Mouse (Mus musculus) embryo, embryonic 11 days (tissue): ENCODE data around the gene Pus7l.

Experiments used
- DNase-seq: peaks from one replicate; pipeline ENCODE4 v3.0.0-alpha.2; 2015

Pus7l gene

GRCm38 (mm10) chr15:94543409-94544051 lies at the start of gene Pus7l, which contains the start of gene Irak4:
TSS of gene Pus7l (minus strand) at chr15:94543547.
TSS of gene Irak4 (plus strand) at chr15:94543643.
- DNase-seq, result peak; percentile 95

DNA sequence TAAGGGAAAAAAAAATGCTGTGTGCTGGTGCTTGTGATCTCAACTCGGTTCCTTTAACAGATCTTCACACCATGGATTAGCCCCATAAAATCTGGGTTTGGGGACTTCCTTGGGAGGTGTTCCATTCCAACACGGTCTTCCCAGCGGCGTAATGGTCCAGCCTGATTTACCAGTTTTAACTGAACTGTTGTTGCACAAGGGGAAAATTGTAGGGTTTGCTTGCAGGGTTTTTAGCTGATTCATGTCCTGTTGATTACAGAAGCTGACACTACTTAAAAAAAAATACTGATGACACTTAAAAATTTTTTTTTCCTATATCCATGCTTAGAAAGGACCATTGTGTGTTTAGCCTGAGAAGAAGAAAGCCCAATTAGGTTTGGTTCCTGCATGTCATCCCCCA lies 48.0 kb upstream of the Pus7l start:
- DNase-seq, result no peak

DNA sequence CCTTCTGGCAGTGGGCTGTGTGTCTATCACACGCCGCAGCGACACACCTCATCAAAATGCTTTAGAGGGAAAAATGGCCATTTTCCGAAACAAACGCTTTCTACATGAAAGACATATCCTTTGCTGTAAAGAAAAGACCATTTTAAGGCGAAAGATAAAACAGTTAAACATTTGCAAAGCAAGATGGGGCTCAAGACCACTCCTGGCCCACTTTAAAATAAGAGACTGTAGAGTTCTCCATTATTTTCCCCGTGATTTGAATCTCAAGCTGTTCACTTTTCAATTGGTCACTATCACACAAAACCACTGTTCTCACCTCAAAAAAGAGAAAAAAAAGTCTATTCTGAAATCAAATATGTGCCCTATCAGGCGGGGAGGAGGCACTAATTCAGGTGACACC lies 46.7 kb upstream of the Pus7l start:
- no peak for DNase-seq

DNA sequence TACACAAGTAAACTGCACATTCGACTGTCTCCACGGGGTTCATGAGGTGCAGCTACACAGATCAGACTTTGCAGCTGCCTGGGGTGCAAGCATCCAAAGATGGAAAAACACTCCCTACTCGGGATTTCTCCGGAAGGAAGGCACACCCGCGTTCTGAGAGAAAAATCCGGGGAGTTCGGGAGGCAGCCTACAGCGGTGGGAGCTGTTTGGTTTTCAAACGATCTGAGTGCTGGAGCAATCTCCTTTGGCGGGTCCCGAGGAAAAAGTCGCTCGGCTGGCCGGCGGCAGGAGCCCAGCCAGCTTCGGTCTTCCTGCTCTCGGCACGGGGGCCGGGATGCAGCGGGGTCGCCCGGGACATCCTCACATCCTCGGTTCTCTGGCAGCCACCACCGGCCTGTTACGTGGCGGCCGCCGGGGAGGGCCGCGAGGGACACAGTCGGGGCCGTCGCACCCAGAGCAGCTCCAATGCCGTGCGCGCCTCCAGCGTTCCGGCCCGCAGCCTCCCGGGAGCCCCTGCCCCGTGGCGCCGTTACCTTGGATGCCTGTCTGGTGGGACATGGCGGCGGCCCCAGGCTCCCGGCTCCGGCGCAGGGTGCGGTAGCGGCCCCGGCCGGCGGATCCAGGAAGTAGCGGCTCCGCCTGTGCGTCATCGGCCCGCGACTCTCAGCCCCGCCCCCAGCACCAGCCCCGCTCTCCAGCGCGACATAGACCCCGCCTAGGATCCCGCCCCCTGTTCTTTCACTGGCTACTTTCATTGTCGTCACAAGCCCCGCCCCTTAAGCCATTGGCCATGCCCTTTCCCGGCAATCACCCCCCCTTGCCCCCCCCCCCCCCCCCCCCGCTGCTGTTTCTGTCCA lies 46.1 kb upstream of the Pus7l start, which contains the start of gene Twf1:
Gene Twf1, minus strand, starts transcription at position 671 of the 857 bp plus-strand sequence.
- peak; percentile 98 for DNase-seq

- DNase-seq, result no peak
These were observed 44.7 kb upstream of the Pus7l start for GRCm38 (mm10) chr15:94587826-94588715.

DNA sequence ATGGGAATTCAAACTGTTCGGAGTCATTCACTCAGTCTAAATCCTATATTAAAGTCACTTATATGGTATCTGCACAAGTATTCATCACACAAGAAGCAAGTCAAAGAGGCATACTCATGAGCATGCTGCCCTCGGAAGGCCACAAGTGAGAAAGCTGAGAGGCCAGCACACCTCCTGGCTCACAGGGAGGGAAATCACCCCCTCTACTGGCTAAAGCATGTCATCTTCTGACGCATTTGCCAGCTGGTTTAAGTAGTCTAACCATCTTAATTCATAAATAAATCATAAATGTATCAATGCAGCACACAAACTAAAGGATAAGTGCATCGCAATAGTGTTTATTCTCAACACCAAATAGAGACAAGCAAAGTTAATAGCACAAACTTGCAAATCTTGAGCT lies 41.4 kb upstream of the Pus7l start:
- DNase-seq, result no peak

- DNase-seq, result no peak
These were observed 39.8 kb upstream of the Pus7l start for GRCm38 (mm10) chr15:94583153-94583552.

DNA sequence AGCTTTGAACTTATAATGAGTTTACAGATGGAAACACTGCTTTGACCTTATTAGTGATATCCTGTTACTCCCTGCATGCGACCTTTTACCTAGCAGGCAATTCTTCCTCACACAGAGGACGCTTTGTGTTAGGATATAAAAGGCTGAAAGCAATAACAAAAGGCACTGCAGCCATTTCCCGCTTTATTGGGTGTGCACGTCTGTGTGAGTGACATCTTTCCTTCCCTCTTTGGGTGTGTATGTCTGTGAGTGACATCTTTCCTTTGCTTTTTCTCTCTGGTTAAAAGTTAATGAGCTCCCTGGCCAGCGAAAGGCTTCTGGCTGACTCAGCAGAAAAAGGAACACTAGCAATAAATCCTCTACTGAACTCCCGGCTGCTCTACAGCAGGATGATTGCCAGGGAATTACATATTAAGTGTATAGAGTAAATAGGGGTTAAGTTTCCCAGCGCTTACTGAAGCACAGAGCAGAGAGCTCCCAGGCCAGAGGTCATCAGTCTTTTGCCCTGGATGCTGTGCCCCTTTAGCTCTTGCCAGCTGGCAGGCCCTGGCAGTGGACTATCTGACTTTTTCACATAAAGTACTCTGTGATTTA lies 38.8 kb upstream of the Pus7l start:
- DNase-seq, result no peak

GRCm38 (mm10) chr15:94574566-94575268 lies 31.4 kb upstream of the Pus7l start:
- no peak for DNase-seq

- peak; percentile 12 for DNase-seq
These were observed 29.4 kb upstream of the Pus7l start for GRCm38 (mm10) chr15:94572746-94573145.

GRCm38 (mm10) chr15:94571501-94571900 lies 28.2 kb upstream of the Pus7l start:
- DNase-seq, result no peak

GRCm38 (mm10) chr15:94568496-94569182 lies 25.3 kb upstream of the Pus7l start:
- no peak for DNase-seq

- DNase-seq, result no peak
These were observed 22.5 kb upstream of the Pus7l start for GRCm38 (mm10) chr15:94565854-94566253.

DNA sequence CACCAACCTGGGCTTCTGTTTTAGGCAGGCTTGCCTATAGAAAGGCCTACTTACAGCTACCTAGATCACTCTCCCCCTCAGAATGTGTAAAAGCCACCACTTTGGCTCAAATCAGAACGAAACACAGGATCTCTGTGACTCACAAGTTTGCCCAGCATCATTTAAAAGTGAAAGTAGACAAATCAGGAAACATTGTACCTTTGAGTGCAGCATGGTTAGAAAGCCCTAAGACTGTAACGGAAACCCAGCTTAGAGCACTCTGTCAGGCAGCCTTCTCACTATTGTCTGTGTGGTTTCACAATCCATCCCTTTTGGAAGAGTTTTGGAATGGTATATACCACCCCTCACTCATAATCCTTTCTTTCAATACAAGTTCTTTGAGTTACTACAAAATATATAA lies 21.6 kb upstream of the Pus7l start:
- no peak for DNase-seq

GRCm38 (mm10) chr15:94558895-94559656 lies 15.7 kb upstream of the Pus7l start:
- DNase-seq, result no peak

DNA sequence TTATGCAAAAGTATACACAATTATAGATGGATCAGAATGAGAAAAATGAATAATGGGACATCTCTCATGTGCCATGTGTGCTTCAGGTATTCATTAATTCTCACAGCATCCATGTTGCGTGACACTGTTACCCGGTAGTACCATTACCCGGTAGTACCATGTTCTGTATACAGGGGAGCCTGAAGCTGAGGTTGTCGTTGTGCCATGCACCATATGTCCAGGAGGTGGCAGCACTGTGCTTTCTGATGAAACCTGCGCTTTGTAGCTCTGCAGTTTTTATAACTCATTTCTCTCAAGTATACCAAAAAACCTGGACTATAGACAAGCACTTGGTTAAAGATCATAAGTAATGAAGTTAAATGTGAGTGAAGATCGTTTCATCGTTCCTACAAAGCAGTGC lies 14.1 kb upstream of the Pus7l start:
- DNase-seq, result peak; percentile 85

DNA sequence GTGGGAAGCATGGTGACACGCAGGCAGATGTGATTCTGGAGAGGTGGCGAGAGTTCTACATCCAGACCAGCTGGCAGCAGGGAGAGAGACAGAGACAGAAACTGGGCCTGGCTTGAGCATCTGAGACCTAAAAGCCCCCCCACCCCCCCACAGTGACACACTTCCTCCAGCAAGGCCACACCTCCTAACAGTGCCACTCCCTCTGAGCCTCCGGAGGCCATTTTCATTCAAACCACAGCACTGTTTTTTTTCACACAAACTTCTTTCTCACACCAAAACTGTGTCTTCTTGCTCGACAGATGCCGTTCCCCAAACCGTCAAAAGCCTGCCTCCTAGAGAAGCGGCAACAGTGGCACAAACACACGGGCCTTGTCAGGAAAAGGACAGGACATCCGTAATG lies 10.2 kb upstream of the Pus7l start:
- DNase-seq, result no peak

- DNase-seq, result no peak
These were observed 1.5 kb upstream of the Pus7l start for GRCm38 (mm10) chr15:94544844-94545243.

GRCm38 (mm10) chr15:94544052-94544636 lies 797 bp upstream of the Pus7l start:
- DNase-seq, result no peak
